Mouse (Mus musculus) liver, embryonic 14.5 days (tissue): ENCODE measurements around the gene Timmdc1.

Experiments
- CTCF ChIP-seq: IDR thresholded peaks from 2 replicates; pipeline ENCODE4 v1.5.1; 2016; ENCODE audit warnings: antibody characterized with exemption, low read depth, control low read depth
- EP300 ChIP-seq: IDR thresholded peaks from 2 replicates; pipeline ENCODE4 v1.6.1; 2016; ENCODE audit warnings: antibody characterized with exemption, low read depth

- TF ChIP-seq CTCF: no peak
- TF ChIP-seq EP300: no peak
Observed at GRCm38 (mm10) chr16:38467091-38467916, 55.2 kb downstream of the Timmdc1 start.
